Mouse (Mus musculus) neural tube, embryonic 12.5 days (tissue): ENCODE measurements at regions not wholly inside any gene's neighbourhood (a gene's known extent, or its start where the extent isn't known, plus 50 kb on each side); places are given as distances from the start of the nearest gene placed in this dataset.

ENCODE experiments used
- ATAC-seq: fragments of 200-750 bp; cut with Nextera tagmentation; 2 replicates; pipeline ENCODE4 v1.8.0; 2017; ENCODE audit warnings: low read depth, mild to moderate bottlenecking, moderate TSS enrichment, moderate library complexity; ENCODE audit not compliant: low FRiP score
- H3K27ac ChIP-seq: fragments of 300-500 bp; sonication (generic); 2 replicates; pipeline ENCODE4 v1.5.1; 2016
- H3K27me3 ChIP-seq: fragments of 300-500 bp; sonication (generic); replicated peaks from 2 replicates; pipeline ENCODE4 v1.6.1; 2016; ENCODE audit warnings: mild to moderate bottlenecking
- H3K36me3 ChIP-seq: fragments of 300-500 bp; sonication (generic); 2 replicates; pipeline ENCODE4 v1.6.1; 2016; ENCODE audit warnings: mild to moderate bottlenecking
- H3K4me1 ChIP-seq: fragments of 300-500 bp; sonication (generic); 2 replicates; pipeline ENCODE4 v1.6.1; 2016
- H3K4me2 ChIP-seq: fragments of 300-500 bp; sonication (generic); replicated peaks from 2 replicates; pipeline ENCODE4 v1.6.1; 2016; ENCODE audit warnings: mild to moderate bottlenecking
- H3K4me3 ChIP-seq: fragments of 300-500 bp; sonication (generic); 2 replicates; pipeline ENCODE4 v1.5.1; 2016
- H3K9ac ChIP-seq: fragments of 300-500 bp; sonication (generic); 2 replicates; pipeline ENCODE4 v1.6.1; 2016; ENCODE audit warnings: mild to moderate bottlenecking
- H3K9me3 ChIP-seq: fragments of 300-500 bp; sonication (generic); 2 replicates; pipeline ENCODE4 v1.6.1; 2016; ENCODE audit warnings: mild to moderate bottlenecking
- WGBS: fragments of 180-500 bp; shearing (Covaris S2); methylation state at CpG from one replicate; pipeline ENCODE4 v1.1.7; 2016; 5-methylcytosine and 5-hydroxymethylcytosine counted together

GRCm38 (mm10) chr1:12189646-12190233, 775.8 kb downstream of the A830018L16Rik start:
- Histone ChIP-seq H3K9ac (no peak overlapping the region), H3K27me3 (no peaks in the 10 kb centered on the region), H3K36me3 (no peaks in the 10 kb centered on the region), H3K27ac (no peak overlapping the region), H3K4me2 (no peak overlapping the region), H3K9me3 (no peaks in the 10 kb centered on the region), H3K4me1 (no peaks in the 10 kb centered on the region), H3K4me3 (no peak overlapping the region)
- ATAC-seq, result no peak
- WGBS, result 73% methylated on average over 5 of the region's 5 CpGs

- no peak overlapping the region for H3K4me2 ChIP-seq
- H3K36me3 ChIP-seq, result no peaks in the 10 kb centered on the region
- H3K9me3 ChIP-seq, result no peaks in the 10 kb centered on the region
- H3K27ac ChIP-seq, result no peak overlapping the region
- H3K9ac ChIP-seq, result no peak overlapping the region
- 74% methylated on average over 1 of the region's 1 CpGs for WGBS
- ATAC-seq, result no peak
- H3K27me3 ChIP-seq, result no peaks in the 10 kb centered on the region
- no peak overlapping the region for H3K4me3 ChIP-seq
- H3K4me1 ChIP-seq, result no peaks in the 10 kb centered on the region
These were observed 778.7 kb downstream of the A830018L16Rik start for GRCm38 (mm10) chr1:12192588-12192987.

GRCm38 (mm10) chr1:12231089-12231488, 817.2 kb downstream of the A830018L16Rik start:
- Histone ChIP-seq H3K9ac (no peak overlapping the region), H3K27me3 (no peaks in the 10 kb centered on the region), H3K4me2 (no peak overlapping the region), H3K27ac (no peak overlapping the region), H3K4me3 (no peak overlapping the region), H3K4me1 (no peaks in the 10 kb centered on the region), H3K36me3 (no peaks in the 10 kb centered on the region), H3K9me3 (no peaks in the 10 kb centered on the region)
- no peak for ATAC-seq
- WGBS, result 84% methylated on average over 1 of the region's 1 CpGs

GRCm38 (mm10) chr1:12242090-12242489, 828.2 kb downstream of the A830018L16Rik start:
- no peak overlapping the region for H3K4me2 ChIP-seq
- H3K36me3 ChIP-seq, result no peaks in the 10 kb centered on the region
- no peaks in the 10 kb centered on the region for H3K4me1 ChIP-seq
- H3K27ac ChIP-seq, result no peak overlapping the region
- no peak for ATAC-seq
- H3K4me3 ChIP-seq, result no peak overlapping the region
- H3K9ac ChIP-seq, result no peak overlapping the region
- H3K9me3 ChIP-seq, result no peaks in the 10 kb centered on the region
- H3K27me3 ChIP-seq, result no peaks in the 10 kb centered on the region

- Histone ChIP-seq H3K27me3 (no peaks in the 10 kb centered on the region), H3K4me2 (no peak overlapping the region), H3K27ac (no peak overlapping the region), H3K4me1 (no peaks in the 10 kb centered on the region), H3K9ac (no peak overlapping the region), H3K36me3 (no peaks in the 10 kb centered on the region), H3K9me3 (no peaks in the 10 kb centered on the region), H3K4me3 (no peak overlapping the region)
- no peak for ATAC-seq
- 90% methylated on average over 4 of the region's 4 CpGs for WGBS
These were observed 868.6 kb downstream of the A830018L16Rik start for GRCm38 (mm10) chr1:12282493-12282892.

- no peak for ATAC-seq
- no peaks in the 10 kb centered on the region for H3K36me3 ChIP-seq
- no peaks in the 10 kb centered on the region for H3K9me3 ChIP-seq
- H3K4me1 ChIP-seq, result no peaks in the 10 kb centered on the region
- no peak overlapping the region for H3K9ac ChIP-seq
- H3K4me2 ChIP-seq, result no peak overlapping the region
- no peaks in the 10 kb centered on the region for H3K27me3 ChIP-seq
- WGBS, result 73% methylated on average over 6 of the region's 6 CpGs
- H3K27ac ChIP-seq, result no peak overlapping the region
- H3K4me3 ChIP-seq, result no peak overlapping the region
These were observed 871.6 kb downstream of the A830018L16Rik start for GRCm38 (mm10) chr1:12285551-12285950.

- no peaks in the 10 kb centered on the region for H3K9me3 ChIP-seq
- H3K4me2 ChIP-seq, result no peak overlapping the region
- no peaks in the 10 kb centered on the region for H3K27me3 ChIP-seq
- no peak overlapping the region for H3K9ac ChIP-seq
- no peak overlapping the region for H3K4me3 ChIP-seq
- no peak for ATAC-seq
- no peaks in the 10 kb centered on the region for H3K36me3 ChIP-seq
- H3K27ac ChIP-seq, result no peak overlapping the region
- H3K4me1 ChIP-seq, result no peaks in the 10 kb centered on the region
- WGBS, result 88% methylated on average over 3 of the region's 3 CpGs
These were observed 872.1 kb downstream of the A830018L16Rik start for GRCm38 (mm10) chr1:12286026-12286425.

- H3K9me3 ChIP-seq, result no peaks in the 10 kb centered on the region
- H3K9ac ChIP-seq, result no peak overlapping the region
- ATAC-seq, result no peak
- WGBS, result 93% methylated on average over 3 of the region's 3 CpGs
- H3K27ac ChIP-seq, result no peak overlapping the region
- no peak overlapping the region for H3K4me2 ChIP-seq
- H3K36me3 ChIP-seq, result no peaks in the 10 kb centered on the region
- H3K4me1 ChIP-seq, result no peaks in the 10 kb centered on the region
- H3K27me3 ChIP-seq, result no peaks in the 10 kb centered on the region
- H3K4me3 ChIP-seq, result no peak overlapping the region
These were observed 874.6 kb downstream of the A830018L16Rik start for GRCm38 (mm10) chr1:12288521-12288920.

GRCm38 (mm10) chr1:12291787-12292186, 877.9 kb downstream of the A830018L16Rik start:
- no peak for ATAC-seq
- no peaks in the 10 kb centered on the region for H3K36me3 ChIP-seq
- H3K9ac ChIP-seq, result no peak overlapping the region
- no peaks in the 10 kb centered on the region for H3K27me3 ChIP-seq
- no peak overlapping the region for H3K27ac ChIP-seq
- no peaks in the 10 kb centered on the region for H3K9me3 ChIP-seq
- H3K4me2 ChIP-seq, result no peak overlapping the region
- H3K4me3 ChIP-seq, result no peak overlapping the region
- H3K4me1 ChIP-seq, result no peaks in the 10 kb centered on the region
- 53% methylated on average over 1 of the region's 1 CpGs for WGBS

- H3K4me2 ChIP-seq, result no peak overlapping the region
- no peaks in the 10 kb centered on the region for H3K4me1 ChIP-seq
- no peak for ATAC-seq
- H3K36me3 ChIP-seq, result no peaks in the 10 kb centered on the region
- H3K9me3 ChIP-seq, result no peaks in the 10 kb centered on the region
- H3K27ac ChIP-seq, result no peak overlapping the region
- H3K9ac ChIP-seq, result no peak overlapping the region
- no peak overlapping the region for H3K4me3 ChIP-seq
- H3K27me3 ChIP-seq, result no peaks in the 10 kb centered on the region
- 90% methylated on average over 2 of the region's 2 CpGs for WGBS
These were observed 904.1 kb downstream of the A830018L16Rik start for GRCm38 (mm10) chr1:12318029-12318428.

GRCm38 (mm10) chr1:12334186-12334585, 920.3 kb downstream of the A830018L16Rik start:
- ATAC-seq, result no peak
- 89% methylated on average over 4 of the region's 4 CpGs for WGBS
- Histone ChIP-seq H3K4me2 (no peak overlapping the region), H3K27ac (no peak overlapping the region), H3K9ac (no peak overlapping the region), H3K27me3 (no peaks in the 10 kb centered on the region), H3K36me3 (no peaks in the 10 kb centered on the region), H3K9me3 (no peaks in the 10 kb centered on the region), H3K4me3 (no peak overlapping the region), H3K4me1 (no peaks in the 10 kb centered on the region)

- H3K27me3 ChIP-seq, result no peaks in the 10 kb centered on the region
- ATAC-seq, result no peak
- no peak overlapping the region for H3K9ac ChIP-seq
- no peak overlapping the region for H3K4me3 ChIP-seq
- no peaks in the 10 kb centered on the region for H3K4me1 ChIP-seq
- H3K36me3 ChIP-seq, result no peaks in the 10 kb centered on the region
- no peak overlapping the region for H3K4me2 ChIP-seq
- H3K9me3 ChIP-seq, result no peaks in the 10 kb centered on the region
- no peak overlapping the region for H3K27ac ChIP-seq
- WGBS, result 93% methylated on average over 10 of the region's 10 CpGs
These were observed 931.0 kb downstream of the A830018L16Rik start for GRCm38 (mm10) chr1:12344726-12345438.

GRCm38 (mm10) chr1:12345439-12345819, 931.5 kb downstream of the A830018L16Rik start:
- Histone ChIP-seq H3K27me3 (no peaks in the 10 kb centered on the region), H3K9me3 (no peaks in the 10 kb centered on the region), H3K36me3 (no peaks in the 10 kb centered on the region), H3K9ac (no peak overlapping the region), H3K27ac (no peak overlapping the region), H3K4me2 (no peak overlapping the region), H3K4me1 (no peaks in the 10 kb centered on the region), H3K4me3 (no peak overlapping the region)
- WGBS, result 91% methylated on average over 3 of the region's 3 CpGs
- ATAC-seq, result no peak
